Mouse (Mus musculus): ENCODE results near the gene Gm13278.
"Not testable (repeated sequence)": the region's sequence is repeated elsewhere in the genome, so short reads cannot be mapped to it uniquely, and the experiment has no call there.

DNA sequence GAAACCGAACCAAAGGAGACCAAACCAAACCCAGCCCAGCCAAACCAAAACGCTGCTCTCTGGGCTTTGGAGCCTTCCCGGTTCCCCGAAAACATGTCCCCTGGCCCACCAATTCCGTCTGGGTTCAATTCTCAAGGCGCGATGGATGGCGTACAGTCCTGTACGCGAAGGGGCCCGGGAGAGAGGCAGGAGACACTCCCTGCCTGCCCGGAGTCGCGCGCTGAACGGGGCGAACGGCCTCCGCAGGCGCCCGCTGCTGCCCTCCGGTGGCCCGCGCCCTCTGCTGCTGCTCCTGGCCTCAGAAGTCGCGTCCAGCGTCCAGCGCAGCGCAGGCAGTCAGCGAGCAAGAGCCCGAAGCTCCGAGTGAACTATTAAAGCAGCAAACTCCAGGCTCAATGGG is 17.8 kb upstream of the Gm13278 start, which contains the start of gene Gm13290:
- TF ChIP-seq POLR2A (IDR thresholded peaks at IDR 0.05; ENCODE audit: borderline replicate concordance, low read depth, low read length); CTCF (IDR thresholded peaks at IDR 0.05; ENCODE audit: low read depth, low read length): not testable (repeated sequence)
